Mouse (Mus musculus) lung, adult 2 months (tissue): ENCODE results near the gene Rnaseh2b.

Experiments used
- CTCF ChIP-seq: fragments of 200-500 bp; IDR thresholded peaks from 2 replicates; pipeline ENCODE4 v1.5.1; 2011; ENCODE audit warnings: mild to moderate bottlenecking, low read length, control low read depth; ENCODE audit not compliant: insufficient read depth
- POLR2A ChIP-seq: fragments of 200-500 bp; IDR thresholded peaks from 2 replicates; pipeline ENCODE4 v1.6.1; 2011; ENCODE audit warnings: low read depth, mild to moderate bottlenecking, control low read depth, low read length, borderline replicate concordance; ENCODE audit errors: extremely low read depth

- TF ChIP-seq CTCF (no peak), POLR2A (no peak)
Measured at GRCm38 (mm10) chr14:62245557-62245956, 46.8 kb upstream of the Rnaseh2b start.
